Mouse (Mus musculus) ZHBTc4 (cell line): ENCODE measurements around the gene Olfr1202.

Experiments
- DNase-seq: peaks from one replicate; pipeline ENCODE4 v3.0.0-alpha.2; 2011; ENCODE audit warnings: low read depth, low spot score

Gene Olfr1202

DNA sequence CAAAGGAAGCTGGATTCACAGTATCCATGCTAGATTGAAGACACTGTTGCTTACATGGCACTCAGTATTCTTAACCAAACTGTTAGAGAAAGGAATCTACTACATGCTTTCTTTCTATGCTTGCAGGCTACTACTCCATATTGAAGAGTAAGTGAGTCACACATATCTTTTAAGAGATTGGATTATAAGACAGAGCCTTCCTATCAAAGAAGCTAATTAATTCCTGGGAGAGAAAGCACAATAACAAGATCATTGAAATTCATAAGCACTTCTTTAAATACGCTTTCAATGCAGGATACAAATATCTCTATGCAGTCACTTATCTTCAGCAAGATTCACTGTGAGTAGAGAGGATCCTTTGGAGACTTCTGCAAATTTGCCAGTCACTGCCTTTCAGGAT is at the start of gene Olfr1202:
Gene Olfr1202, plus strand, starts transcription at position 301 of the 400 bp plus-strand sequence.
- no peak for DNase-seq

DNA sequence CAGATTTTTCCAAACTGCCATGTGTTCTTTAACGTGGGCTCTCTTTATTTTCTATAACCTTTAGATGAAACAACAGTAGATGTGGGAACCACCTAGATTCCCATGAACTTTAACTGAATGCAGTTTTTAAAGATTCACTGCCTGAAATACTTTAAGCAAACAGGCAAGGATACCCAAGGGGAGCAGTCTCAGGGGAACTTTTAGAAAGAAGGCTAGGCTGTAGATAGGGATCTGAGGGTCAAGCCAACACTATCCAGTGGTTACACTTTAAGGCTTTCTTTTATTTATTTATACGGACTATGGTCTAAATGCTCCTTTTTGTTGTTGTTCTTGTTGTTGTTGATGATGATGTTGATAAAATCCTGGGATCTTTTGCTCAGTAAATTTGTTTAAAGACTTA is 43.9 kb upstream of the Olfr1202 start, which contains the start of gene Olfr1200:
Gene Olfr1200, minus strand, starts transcription at position 101 of the 400 bp plus-strand sequence.
- no peak for DNase-seq

DNA sequence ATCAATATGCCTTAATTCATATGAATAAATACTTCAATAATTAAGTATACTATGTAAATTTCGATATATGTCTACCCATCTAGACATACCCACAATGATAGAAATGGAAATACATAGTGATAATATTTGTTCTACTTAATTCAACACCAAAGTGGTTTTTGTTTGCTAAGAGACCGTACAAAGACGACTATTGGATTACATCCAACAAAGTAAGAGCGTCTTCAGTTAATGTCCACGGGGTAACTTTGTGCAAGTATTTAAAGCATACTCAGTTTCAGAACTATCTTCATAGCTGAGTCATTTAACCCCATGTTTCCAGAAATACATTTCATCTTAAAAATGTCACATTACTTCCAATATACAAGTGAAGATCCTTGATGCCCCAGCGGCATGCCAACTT is 21.6 kb upstream of the Olfr1202 start, which contains the start of gene Olfr1201:
Gene Olfr1201, plus strand, starts transcription at position 301 of the 400 bp plus-strand sequence.
- DNase-seq: no peak

DNA sequence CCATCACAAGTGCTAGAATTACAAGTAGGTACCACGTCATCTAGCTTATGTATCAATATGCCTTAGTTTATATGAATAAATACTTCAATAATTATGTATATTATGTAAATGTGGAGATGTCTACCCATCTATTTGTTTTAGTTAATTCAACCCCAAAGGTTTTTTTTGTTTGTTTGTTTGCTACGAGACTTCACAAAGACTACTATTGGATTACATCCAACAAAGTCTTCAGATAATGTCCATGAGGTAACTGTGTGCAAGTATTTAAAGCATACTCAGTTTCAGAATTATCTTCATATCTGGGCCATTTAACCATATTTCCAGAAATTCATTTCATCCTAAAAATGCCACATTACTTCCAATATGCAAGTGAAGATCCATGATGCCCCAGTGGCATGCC is 15.1 kb downstream of the Olfr1202 start, which contains the start of gene Olfr1205:
Gene Olfr1205, plus strand, starts transcription at position 301 of the 400 bp plus-strand sequence.
- no peak for DNase-seq

DNA sequence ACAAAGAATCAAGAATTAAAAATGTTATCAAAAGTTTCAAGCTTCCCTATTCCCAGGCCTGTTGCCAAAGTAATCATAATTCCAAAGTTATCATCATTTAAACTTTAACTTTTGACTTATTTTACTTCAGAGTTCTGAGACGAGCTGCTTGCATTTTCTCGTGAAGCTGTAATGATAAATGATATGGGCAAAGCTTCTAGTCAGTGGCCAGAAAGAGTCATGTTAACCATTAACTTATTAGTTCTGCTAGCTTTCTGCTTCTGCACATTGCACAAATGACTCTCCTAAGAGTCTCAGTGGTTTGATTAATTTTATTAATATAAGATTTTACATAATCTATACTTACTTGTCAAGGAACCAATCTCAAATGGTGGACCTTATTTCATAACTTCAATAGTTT is 24.2 kb downstream of the Olfr1202 start:
- no peak for DNase-seq

DNA sequence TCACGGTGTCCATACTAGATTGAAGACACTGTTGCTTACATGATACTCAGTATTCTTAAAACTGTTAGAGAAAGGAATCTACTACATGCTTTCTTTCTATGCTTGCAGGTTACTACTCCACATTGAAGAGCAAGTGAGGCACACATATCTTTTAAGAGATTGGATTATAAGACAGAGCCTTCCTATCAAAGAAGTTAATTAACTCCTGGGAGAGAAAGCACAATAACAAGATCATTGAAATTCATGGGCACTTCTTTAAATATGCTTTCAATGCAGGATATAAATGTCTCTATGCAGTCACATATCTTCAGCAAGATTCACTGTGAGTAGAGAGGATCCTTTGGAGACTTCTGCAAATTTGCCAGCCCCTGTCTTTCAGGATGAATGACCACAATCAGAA is 34.7 kb downstream of the Olfr1202 start, which contains the start of gene Olfr1204:
Gene Olfr1204, plus strand, starts transcription at position 301 of the 400 bp plus-strand sequence.
- DNase-seq: no peak

DNA sequence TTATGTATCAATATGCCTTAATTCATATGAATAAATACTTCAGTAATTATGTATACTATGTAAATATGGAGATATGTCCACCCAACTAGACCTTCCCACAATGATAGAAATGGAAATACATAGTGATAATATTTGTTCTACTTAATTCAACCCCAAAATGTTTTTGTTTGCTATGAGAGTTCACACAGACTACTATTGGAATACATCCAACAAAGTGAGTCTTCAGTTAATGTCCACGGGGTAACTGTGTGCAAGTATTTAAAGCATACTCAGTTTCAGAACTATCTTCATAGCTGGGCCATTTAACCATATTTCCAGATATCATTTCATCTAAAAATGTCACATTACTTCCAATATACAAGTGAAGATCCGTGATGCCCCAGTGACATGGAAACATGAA is 48.6 kb downstream of the Olfr1202 start, which contains the start of gene Olfr1206:
Gene Olfr1206, plus strand, starts transcription at position 301 of the 400 bp plus-strand sequence.
- no peak for DNase-seq
